Mouse (Mus musculus): ENCODE results near the gene Alg9. TPM values are rescaled to one million over a fixed set of nuclear protein-coding genes. Genes with fewer than 3 reads are reported as not detected.
"Not testable (repeated sequence)": the region's sequence is repeated elsewhere in the genome, so short reads cannot be mapped to it uniquely, and the experiment has no call there.

Alg9 gene
- polyA plus RNA-seq, 1 experiment from 2014 or later, result 35.0 TPM

DNA sequence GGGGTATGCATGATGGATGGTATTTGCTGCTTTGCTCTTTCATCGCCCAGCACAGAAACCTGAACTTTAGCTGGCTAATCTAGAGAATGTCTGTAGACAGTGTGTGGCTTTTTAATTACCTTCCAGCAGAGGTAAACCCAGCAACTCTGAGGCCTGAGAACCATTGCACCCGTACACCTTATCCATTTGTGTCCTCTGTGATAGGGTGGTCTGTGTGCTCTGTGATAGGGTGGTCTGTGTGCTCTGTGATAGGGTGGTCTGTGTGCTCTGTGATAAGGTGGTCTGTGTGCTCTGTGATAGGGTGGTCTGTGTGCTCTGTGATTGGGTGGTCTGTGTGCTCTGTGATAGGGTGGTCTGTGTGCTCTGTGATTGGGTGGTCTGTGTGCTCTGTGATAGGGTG, 57.8 kb downstream of the Alg9 start:
- H3K36me3 ChIP-seq (replicated peaks), result peaks cover 33% of the 10 kb centered on the region
- WGBS, result 87% methylated on average over 2 of the region's 2 CpGs
- H3K27me3 ChIP-seq (ENCODE audit: poor library complexity, severe bottlenecking); H3K27ac ChIP-seq; DNase-seq (ENCODE audit: extremely low spot score, low spot score); H3K4me3 ChIP-seq; H3K4me1 ChIP-seq; H3K9me3 ChIP-seq: not testable (repeated sequence)

DNA sequence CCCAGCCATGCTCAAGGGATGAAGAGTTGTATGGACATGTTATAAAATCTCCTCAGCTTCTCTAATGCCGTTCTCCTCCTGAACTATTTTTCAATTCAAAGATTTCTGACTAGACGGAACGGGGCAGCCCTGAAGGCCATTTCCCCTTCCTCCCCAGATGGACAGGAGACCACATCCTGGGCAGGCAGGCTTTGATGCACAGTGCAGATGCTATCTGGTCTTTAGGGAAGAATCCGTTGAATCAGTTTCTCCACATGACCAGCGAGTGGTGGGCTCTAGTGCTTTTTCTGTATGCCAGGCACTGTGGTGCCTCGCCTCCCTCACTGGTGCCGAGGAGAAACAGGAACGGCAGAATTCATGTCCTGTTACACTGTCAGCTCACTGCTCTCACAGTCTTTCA, 59.0 kb downstream of the Alg9 start:
- Histone ChIP-seq H3K27ac (no peak overlapping the region), H3K4me3 (no peak overlapping the region), H3K4me1 (no peaks in the 10 kb centered on the region), H3K9me3 (no peaks in the 10 kb centered on the region), H3K27me3 (ENCODE audit: poor library complexity, severe bottlenecking) (no peaks in the 10 kb centered on the region), H3K36me3 (replicated peaks) (peaks cover 23% of the 10 kb centered on the region)
- WGBS, result 91% methylated on average over 8 of the region's 8 CpGs
- DNase-seq (ENCODE audit: extremely low spot score, low spot score), result no peak

DNA sequence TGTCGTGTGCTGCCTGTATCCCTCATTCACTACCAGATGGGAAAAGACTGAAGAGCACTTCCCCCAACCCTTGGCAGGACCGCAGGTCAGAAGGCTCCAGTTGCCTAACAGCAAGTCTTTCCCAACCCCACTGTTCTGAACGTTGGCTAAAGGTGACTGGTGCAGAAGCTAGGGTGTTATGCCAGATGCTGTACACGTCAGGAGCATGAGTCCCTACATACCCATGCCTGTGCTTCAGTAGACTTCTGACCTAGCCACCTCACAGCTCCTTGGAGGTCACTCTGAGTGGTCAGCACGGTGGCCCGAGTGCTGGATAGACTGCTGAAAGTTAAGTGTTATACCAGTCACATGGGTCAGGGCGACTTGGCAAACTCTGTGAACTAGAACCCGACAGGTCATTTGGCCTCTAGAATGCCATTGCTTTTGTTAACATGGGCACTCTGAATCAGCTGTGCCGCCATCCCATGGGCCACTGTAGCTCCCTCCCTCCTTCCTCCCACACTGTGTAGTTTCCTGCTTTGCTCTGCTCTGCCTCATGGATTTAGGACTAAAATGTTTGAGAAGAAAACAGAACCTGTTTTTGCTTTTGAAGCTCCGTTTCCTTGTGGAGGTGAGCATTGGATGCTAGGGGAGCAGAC, 60.4 kb downstream of the Alg9 start:
- no peak for DNase-seq (ENCODE audit: extremely low spot score, low spot score)
- Histone ChIP-seq H3K27ac (no peak overlapping the region), H3K27me3 (ENCODE audit: poor library complexity, severe bottlenecking) (no peaks in the 10 kb centered on the region), H3K4me3 (no peak overlapping the region), H3K36me3 (replicated peaks) (peaks cover 23% of the 10 kb centered on the region), H3K4me1 (no peaks in the 10 kb centered on the region), H3K9me3 (no peaks in the 10 kb centered on the region)
- 93% methylated on average over 10 of the region's 10 CpGs for WGBS

DNA sequence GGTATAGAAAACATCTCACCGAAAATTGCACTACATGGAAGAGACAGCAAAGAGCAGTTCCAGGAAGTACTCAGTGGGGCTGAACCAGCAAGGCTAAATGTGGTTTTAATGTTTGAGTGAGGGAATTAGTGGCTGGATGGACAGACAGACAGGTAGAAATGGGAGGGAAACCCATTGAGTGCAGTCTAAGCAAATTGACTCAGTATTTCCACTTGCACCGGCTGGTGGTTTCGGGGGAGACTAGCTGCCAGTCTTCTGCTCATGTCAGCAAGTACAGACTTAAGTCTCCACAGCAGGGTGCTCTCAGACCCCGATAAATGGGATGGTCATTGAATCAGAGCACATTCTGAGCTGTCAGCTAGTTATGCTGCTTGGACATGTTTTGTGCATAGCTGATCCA, 61.3 kb downstream of the Alg9 start:
- H3K9me3 ChIP-seq, result no peaks in the 10 kb centered on the region
- WGBS, result 91% methylated on average over 4 of the region's 4 CpGs
- H3K27me3 ChIP-seq (ENCODE audit: poor library complexity, severe bottlenecking), result no peaks in the 10 kb centered on the region
- H3K4me1 ChIP-seq, result no peaks in the 10 kb centered on the region
- DNase-seq (ENCODE audit: extremely low spot score, low spot score), result no peak
- no peak overlapping the region for H3K4me3 ChIP-seq
- H3K36me3 ChIP-seq (replicated peaks), result peaks cover 23% of the 10 kb centered on the region
- H3K27ac ChIP-seq, result no peak overlapping the region

DNA sequence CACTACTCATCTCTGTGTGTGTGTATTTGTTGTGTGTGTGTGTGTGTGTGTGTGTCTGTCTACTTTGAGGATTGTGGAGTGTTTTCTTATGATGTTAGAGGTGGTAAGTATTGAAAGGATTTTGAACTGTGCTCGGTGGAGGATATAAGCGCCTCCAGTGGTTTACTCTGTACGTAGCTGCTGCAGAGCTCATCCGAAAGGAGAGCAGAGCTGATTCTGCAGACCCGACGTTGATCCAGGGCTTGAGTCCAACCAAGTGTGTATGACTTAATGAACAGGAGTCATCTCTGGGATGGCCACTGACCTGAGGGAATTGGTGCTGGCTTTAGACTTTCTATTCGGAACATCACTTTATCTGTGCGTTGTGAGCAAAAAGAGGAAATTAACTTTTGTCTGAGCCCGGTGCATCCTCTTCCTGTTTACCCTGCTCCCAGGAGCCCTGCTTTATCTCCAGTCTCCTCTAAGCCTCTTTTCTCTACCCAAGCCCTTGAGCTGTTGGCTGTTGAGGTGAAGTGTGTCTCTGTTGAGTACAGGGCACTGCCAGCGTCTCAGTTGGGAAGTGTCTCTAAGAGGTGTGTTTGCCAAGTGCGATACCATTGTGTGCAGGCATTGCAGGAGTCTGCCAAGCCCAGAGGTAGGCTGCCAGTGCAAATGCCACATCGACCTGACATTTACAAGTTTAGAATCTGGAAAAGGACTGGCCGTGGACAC, 66.4 kb downstream of the Alg9 start:
- Histone ChIP-seq H3K4me1 (no peaks in the 10 kb centered on the region), H3K27ac (no peak overlapping the region), H3K36me3 (replicated peaks) (peaks cover 26% of the 10 kb centered on the region), H3K4me3 (no peak overlapping the region), H3K27me3 (ENCODE audit: poor library complexity, severe bottlenecking) (no peaks in the 10 kb centered on the region), H3K9me3 (no peaks in the 10 kb centered on the region)
- WGBS, result 90% methylated on average over 13 of the region's 13 CpGs
- DNase-seq (ENCODE audit: extremely low spot score, low spot score), result no peak

DNA sequence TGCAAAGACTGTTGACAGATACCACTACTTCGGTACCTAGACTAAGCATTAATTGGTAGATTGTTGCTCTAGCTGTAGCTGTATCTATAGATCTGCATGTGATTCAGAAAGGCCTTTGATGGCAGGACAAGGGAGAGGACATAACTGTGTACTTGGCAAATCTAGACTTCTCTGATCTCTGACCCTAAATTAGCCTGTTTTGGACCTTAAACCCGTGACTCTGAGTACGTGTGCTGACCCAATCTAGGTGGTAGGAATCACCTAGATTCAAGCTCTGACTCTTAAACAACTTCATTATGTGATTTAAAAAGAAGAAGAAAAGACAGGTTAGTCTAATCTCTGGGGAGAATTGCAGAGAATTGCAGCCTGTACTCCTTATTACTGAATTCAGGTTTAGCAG, 70.3 kb downstream of the Alg9 start, which contains the start of gene Ppp2r1b:
TSS of gene Ppp2r1b (plus strand) at position 221 of the 400 bp plus-strand sequence.
- H3K4me3 ChIP-seq, result no peak within 1 kb of the TSS
- H3K4me1 ChIP-seq, result peaks cover 7% of the 10 kb centered on the region
- no peaks in the 10 kb centered on the region for H3K27me3 ChIP-seq (ENCODE audit: poor library complexity, severe bottlenecking)
- WGBS, result 95% methylated on average over 3 of the region's 3 CpGs
- no peak for DNase-seq (ENCODE audit: extremely low spot score, low spot score)
- no peaks in the 10 kb centered on the region for H3K9me3 ChIP-seq
- H3K36me3 ChIP-seq (replicated peaks), result peaks cover 21% of the 10 kb centered on the region
- H3K27ac ChIP-seq, result no peak within 1 kb of the TSS

DNA sequence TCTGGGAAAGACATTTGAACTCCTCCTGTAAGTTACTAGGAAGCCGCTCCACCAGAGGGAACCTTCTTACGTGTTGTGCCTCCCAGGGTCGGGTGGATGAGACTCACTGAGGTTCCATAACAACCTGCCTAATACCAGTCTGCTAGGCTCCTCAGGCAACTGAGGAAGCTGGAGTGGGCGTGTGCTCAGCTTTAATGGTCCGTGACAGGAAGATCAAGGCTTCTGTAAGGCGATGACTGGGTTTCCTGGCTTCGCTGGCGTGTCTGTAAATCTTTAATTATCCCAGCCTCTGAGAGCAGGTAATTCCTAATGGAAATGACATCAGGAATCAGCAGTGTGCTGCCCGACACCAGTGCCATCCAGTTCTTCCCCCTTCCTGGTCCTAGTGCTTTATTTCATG, 70.7 kb downstream of the Alg9 start:
- H3K4me3 ChIP-seq, result no peak overlapping the region
- no peak overlapping the region for H3K27ac ChIP-seq
- no peaks in the 10 kb centered on the region for H3K9me3 ChIP-seq
- H3K4me1 ChIP-seq, result peaks cover 12% of the 10 kb centered on the region
- peaks cover 21% of the 10 kb centered on the region for H3K36me3 ChIP-seq (replicated peaks)
- H3K27me3 ChIP-seq (ENCODE audit: poor library complexity, severe bottlenecking), result no peaks in the 10 kb centered on the region
- DNase-seq (ENCODE audit: extremely low spot score, low spot score), result no peak
- WGBS, result 76% methylated on average over 9 of the region's 9 CpGs

DNA sequence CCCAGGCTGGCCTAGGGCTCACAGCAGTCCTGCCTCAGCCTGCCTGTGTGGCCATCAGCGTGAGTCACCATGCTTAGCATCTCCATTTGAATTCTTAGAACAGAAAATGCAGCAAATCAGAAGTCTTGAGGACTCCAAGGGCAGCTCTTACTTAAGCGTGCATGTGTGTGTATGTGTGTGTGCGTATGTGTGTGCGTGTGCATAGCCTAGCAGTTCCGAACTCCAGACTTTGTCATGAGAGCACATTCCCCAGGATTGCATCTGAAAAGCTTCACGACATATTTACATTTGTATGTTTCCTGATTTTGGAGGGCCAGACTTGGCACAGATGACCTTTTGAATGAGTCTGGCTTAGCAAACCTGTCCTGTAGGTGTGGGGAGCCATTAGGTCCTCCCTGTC, 72.3 kb downstream of the Alg9 start:
- Histone ChIP-seq H3K9me3 (no peaks in the 10 kb centered on the region), H3K4me3 (no peak overlapping the region), H3K27me3 (ENCODE audit: poor library complexity, severe bottlenecking) (no peaks in the 10 kb centered on the region), H3K36me3 (replicated peaks) (peaks cover 21% of the 10 kb centered on the region), H3K4me1 (peaks cover 16% of the 10 kb centered on the region), H3K27ac (no peak overlapping the region)
- WGBS, result 96% methylated on average over 6 of the region's 6 CpGs
- no peak for DNase-seq (ENCODE audit: extremely low spot score, low spot score)

DNA sequence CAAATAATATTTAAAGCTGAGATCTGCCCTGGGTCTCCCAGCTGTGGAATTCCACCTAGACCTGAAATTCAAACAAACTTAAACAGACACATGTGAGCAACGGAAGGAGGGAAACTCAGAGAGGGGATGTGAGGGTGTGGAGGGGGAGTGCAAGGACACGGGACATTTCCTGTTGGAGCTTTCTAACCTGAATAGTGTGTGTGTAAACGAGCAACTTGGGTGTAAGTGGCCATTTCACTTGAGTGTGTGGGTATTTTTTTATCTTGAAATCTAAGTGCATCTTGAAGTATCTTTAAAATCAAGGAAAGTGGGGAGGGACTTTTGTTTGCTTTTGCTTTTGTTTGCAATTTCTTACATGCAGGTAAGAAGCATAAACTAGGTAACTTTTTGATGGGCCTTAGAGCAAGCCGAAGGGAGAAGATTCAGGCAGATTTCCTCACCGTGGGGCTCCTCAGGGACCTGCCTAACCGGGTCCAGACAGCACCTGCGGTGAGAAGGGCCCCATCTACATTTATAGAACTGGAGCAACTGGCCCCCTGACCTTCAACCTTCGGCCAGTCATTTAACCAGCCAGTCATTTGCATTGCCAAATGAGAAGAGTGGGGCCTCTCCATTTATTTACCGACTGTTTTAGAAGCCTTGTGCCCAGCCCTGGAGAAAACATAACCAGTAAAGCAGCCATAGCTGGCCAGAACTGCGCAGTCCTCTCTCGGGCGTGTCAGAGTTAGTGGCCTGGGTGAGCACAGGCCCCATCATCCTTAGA, 73.0 kb downstream of the Alg9 start:
- H3K4me3 ChIP-seq, result no peak overlapping the region
- H3K9me3 ChIP-seq, result no peaks in the 10 kb centered on the region
- peaks cover 19% of the 10 kb centered on the region for H3K36me3 ChIP-seq (replicated peaks)
- no peak overlapping the region for H3K27ac ChIP-seq
- no peak for DNase-seq (ENCODE audit: extremely low spot score, low spot score)
- H3K27me3 ChIP-seq (ENCODE audit: poor library complexity, severe bottlenecking), result no peaks in the 10 kb centered on the region
- WGBS, result 75% methylated on average over 12 of the region's 12 CpGs
- H3K4me1 ChIP-seq, result peaks cover 20% of the 10 kb centered on the region

DNA sequence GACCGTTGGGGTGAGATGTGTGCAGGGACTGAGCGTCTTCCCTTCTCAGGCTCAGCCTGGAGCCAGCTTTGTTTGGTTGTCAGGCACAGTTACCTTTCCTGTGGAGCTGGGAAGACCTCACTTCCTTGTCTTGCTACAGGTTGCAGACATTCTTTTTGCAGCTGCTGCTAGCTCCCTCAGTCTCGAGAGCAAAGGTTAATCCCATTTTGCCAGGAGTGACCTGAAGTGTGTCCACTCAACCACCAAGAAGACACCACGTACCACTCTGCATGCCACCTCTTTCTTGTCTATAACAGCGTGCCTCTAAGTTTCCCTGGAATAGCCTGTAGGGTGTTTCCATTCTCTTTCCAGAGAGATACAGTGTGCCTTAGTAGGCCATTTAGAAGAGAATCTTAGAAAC, 74.0 kb downstream of the Alg9 start:
- Histone ChIP-seq H3K36me3 (replicated peaks) (peaks cover 11% of the 10 kb centered on the region), H3K4me3 (no peak overlapping the region), H3K27ac (no peak overlapping the region), H3K4me1 (peaks cover 25% of the 10 kb centered on the region), H3K27me3 (ENCODE audit: poor library complexity, severe bottlenecking) (no peaks in the 10 kb centered on the region), H3K9me3 (no peaks in the 10 kb centered on the region)
- no peak for DNase-seq (ENCODE audit: extremely low spot score, low spot score)
- 55% methylated on average over 5 of the region's 5 CpGs for WGBS

DNA sequence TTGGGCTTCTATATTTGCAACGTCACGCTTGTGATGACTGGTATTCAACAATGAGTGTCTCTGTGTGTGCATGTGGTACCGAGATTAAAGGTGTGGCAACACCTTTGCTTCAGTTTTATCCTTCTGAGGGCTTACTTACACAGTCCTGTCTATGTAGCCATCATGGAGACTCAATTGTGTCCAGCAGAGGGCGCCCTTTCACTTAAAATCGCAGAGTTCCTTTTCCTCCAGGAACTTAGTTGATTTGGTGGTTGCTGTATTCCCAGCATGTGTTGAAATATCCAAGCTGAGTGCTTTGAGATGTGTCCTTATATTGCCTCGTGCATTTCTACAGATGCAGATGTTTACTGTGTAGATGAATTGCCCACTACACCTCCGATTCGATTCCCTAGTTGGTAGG, 74.4 kb downstream of the Alg9 start:
- Histone ChIP-seq H3K4me1 (peaks cover 29% of the 10 kb centered on the region), H3K4me3 (no peak overlapping the region), H3K36me3 (replicated peaks) (peaks cover 7% of the 10 kb centered on the region; the same call in 1 of the 2 replicates), H3K27me3 (ENCODE audit: poor library complexity, severe bottlenecking) (no peaks in the 10 kb centered on the region), H3K27ac (no peak overlapping the region), H3K9me3 (no peaks in the 10 kb centered on the region)
- WGBS, result 25% methylated on average over 8 of the region's 8 CpGs
- peak; percentile 87 for DNase-seq (ENCODE audit: extremely low spot score, low spot score)

DNA sequence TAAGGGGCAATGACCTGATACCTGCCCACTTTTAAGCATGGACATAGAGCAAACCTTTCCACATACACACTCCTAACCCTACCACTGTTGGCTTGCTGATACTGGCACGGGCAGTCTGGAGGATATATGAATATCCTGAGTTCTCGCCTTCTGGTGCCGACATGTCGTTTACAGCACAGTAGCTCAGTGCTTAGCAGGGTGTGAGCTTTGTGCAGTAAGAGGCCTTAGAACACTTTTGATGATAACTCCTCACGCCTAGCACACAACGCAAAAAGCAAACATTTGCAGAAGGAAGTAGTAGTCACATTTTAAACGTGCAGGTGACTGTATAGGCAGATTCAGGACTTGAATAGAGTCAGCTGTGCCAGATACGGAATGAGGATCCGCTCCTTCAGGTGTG, 74.9 kb downstream of the Alg9 start:
- Histone ChIP-seq H3K4me1 (peaks cover 33% of the 10 kb centered on the region), H3K4me3 (no peak overlapping the region), H3K36me3 (replicated peaks) (0 out of 2 replicates have a peak, but pooled peaks cover 2% of the 10 kb centered on the region), H3K27ac (no peak overlapping the region), H3K9me3 (no peaks in the 10 kb centered on the region), H3K27me3 (ENCODE audit: poor library complexity, severe bottlenecking) (no peaks in the 10 kb centered on the region)
- WGBS, result 80% methylated on average over 9 of the region's 9 CpGs
- no peak for DNase-seq (ENCODE audit: extremely low spot score, low spot score)

DNA sequence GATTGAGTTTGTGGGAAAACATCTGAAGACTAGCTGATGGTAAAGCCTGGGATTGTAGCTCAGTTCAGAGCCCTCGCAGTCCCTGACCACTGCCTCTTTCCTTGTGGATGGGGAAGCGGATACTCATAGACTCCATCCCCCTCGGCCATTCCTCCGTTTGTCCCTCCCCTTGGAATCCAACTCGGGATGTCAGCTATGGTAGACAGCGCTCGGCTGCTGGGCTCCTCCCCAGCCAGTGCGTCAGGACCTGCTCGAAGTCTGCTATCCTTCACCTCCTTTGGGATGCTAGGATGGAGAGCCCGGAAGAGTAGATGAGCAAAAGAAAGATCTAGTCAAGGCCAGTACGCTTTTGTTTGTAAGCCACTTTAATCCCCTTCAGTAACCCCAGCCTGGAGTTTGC, 75.5 kb downstream of the Alg9 start:
- H3K36me3 ChIP-seq (replicated peaks), result no peaks in the 10 kb centered on the region
- H3K4me3 ChIP-seq, result no peak overlapping the region
- H3K27ac ChIP-seq, result no peak overlapping the region
- 12% methylated on average over 11 of the region's 11 CpGs for WGBS
- no peaks in the 10 kb centered on the region for H3K9me3 ChIP-seq
- no peak for DNase-seq (ENCODE audit: extremely low spot score, low spot score)
- H3K4me1 ChIP-seq, result peaks cover 33% of the 10 kb centered on the region
- no peaks in the 10 kb centered on the region for H3K27me3 ChIP-seq (ENCODE audit: poor library complexity, severe bottlenecking)

All from forebrain, embryonic 10.5 days (tissue).